Mouse (Mus musculus) small intestine, adult 2 months (tissue): ENCODE measurements around the gene C9.

ENCODE experiments used
- CTCF ChIP-seq: fragments of 200-500 bp; IDR thresholded peaks from 2 replicates; pipeline ENCODE4 v1.5.1; 2012; ENCODE audit warnings: low read depth, mild to moderate bottlenecking, control low read depth, inconsistent platforms, low read length, moderate library complexity, mixed read lengths; ENCODE audit not compliant: insufficient replicate concordance, insufficient read length; ENCODE audit errors: extremely low read depth
- POLR2A ChIP-seq: fragments of 200-500 bp; IDR thresholded peaks from 2 replicates; pipeline ENCODE4 v1.6.1; 2012; ENCODE audit warnings: low read depth, mild to moderate bottlenecking, control low read depth, inconsistent platforms, low read length, moderate library complexity

DNA sequence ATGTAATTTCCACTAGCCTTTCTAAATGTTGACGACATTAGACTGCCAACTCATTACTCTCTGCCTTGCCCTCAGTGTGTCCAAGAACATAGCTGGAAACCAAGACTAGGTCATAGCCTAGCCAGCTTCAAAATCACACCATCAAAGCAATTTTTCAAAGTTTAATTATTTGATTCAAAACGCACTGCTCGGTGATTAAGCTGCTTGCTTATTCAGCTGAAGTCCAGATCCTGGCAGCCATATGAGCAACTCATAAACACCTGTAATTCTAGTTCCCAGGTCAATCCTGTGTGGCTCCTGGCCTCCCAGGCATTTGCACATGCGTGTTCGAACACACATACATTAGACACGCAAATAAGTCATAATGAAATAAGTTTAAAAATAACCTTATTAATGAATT is 46.2 kb upstream of the C9 start:
- TF ChIP-seq CTCF (no peak), POLR2A (no peak)
